Mouse (Mus musculus): ENCODE measurements at regions not wholly inside any gene's neighbourhood (a gene's known extent, or its start where the extent isn't known, plus 50 kb on each side); places are given as distances from the start of the nearest gene placed in this dataset.
A peak's percentile ranks its signal among the peaks of the same experiment; 100 is the strongest.

- DNase-seq (ENCODE audit: low spot score): no peak
Measured at GRCm38 (mm10) chr17:15620746-15621694, 56.9 kb upstream of the Prdm9 start.

GRCm38 (mm10) chr17:15622913-15623312, 58.8 kb upstream of the Prdm9 start:
- peak; percentile 15 for DNase-seq (ENCODE audit: low spot score)

GRCm38 (mm10) chr17:15630792-15631191, 66.6 kb upstream of the Prdm9 start:
- no peak for DNase-seq (ENCODE audit: low spot score)

- DNase-seq (ENCODE audit: low spot score): no peak
Measured at GRCm38 (mm10) chr17:15631626-15632025, 67.5 kb upstream of the Prdm9 start.

- DNase-seq (ENCODE audit: low spot score): no peak
Measured at GRCm38 (mm10) chr17:15632090-15632489, 67.9 kb upstream of the Prdm9 start.

- peak; percentile 9 for DNase-seq (ENCODE audit: low spot score)
Measured at GRCm38 (mm10) chr17:15639111-15639865, 65.5 kb upstream of the Chd1 start.

- DNase-seq (ENCODE audit: low spot score): no peak
Measured at GRCm38 (mm10) chr17:15640776-15641175, 64.0 kb upstream of the Chd1 start.

GRCm38 (mm10) chr17:15641764-15642163, 63.0 kb upstream of the Chd1 start:
- no peak for DNase-seq (ENCODE audit: low spot score)

- no peak for DNase-seq (ENCODE audit: low spot score)
Measured at GRCm38 (mm10) chr17:15646768-15647167, 58.0 kb upstream of the Chd1 start.

- DNase-seq (ENCODE audit: low spot score): no peak
Measured at GRCm38 (mm10) chr17:15650089-15650742, 54.6 kb upstream of the Chd1 start.

GRCm38 (mm10) chr17:15651869-15652268, 52.9 kb upstream of the Chd1 start:
- no peak for DNase-seq (ENCODE audit: low spot score)
